Mouse (Mus musculus): Measurements from ENCODE around the gene Fstl3.

Gene Fstl3

DNA sequence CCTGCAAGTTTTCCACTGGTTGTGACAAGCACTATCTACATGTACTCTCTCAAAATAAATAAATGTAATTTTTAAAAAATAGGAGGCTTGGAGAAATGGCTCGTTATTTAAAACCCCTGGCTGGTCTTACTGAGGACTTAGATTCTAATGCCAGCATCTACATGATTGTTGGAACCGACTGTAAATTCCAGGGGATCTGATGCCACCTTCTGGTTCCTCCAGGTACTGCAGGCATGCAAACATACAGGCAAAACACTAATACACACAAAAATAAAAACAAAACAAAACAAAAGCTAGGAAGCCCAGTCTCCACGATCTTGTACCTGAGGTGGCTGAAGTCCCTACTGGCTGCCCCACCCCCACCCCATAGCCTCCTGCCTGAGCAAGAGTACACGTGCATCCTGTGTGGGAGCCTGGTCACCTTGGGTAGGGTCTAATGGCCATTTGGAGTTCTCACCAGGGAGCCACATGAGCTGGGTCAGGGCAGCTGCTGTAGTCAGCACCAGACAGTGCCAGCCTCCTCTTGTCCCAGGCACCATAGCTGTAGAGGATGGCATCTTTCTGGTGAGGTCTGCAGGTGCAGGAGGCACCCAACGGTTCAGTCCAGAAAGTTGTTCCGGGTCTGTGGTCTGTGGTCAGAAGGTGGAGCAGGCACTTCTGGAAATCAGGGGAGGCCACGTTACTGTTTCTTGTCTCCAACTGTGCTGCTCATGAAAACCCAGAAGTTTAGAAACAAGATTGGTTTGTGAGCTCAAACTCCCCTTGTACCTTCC is 11.5 kb downstream of the Fstl3 start:
- peak; percentile 54 for DNase-seq (ENCODE audit: low read depth, low spot score)

DNA sequence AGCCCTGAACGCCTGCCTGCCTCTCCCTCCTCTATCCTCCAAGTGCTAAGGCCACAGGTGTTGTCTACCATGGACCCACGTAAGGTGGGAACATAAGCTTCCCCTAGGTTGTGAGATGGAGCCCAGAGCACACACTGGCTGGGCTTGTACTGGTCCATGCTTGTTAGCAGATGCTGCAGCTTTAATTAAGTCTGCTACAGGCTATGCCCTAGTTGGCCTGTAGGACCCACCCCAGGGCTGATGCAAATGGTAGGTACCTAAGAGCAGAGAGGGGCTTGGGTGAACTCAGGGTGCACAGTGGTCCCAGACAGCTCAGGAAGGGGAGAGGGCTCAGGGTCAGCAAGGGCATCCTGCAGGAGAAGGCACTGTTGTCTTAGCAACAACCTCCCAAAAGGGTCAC is 12.5 kb downstream of the Fstl3 start:
- no peak for DNase-seq (ENCODE audit: low read depth, low spot score)

DNA sequence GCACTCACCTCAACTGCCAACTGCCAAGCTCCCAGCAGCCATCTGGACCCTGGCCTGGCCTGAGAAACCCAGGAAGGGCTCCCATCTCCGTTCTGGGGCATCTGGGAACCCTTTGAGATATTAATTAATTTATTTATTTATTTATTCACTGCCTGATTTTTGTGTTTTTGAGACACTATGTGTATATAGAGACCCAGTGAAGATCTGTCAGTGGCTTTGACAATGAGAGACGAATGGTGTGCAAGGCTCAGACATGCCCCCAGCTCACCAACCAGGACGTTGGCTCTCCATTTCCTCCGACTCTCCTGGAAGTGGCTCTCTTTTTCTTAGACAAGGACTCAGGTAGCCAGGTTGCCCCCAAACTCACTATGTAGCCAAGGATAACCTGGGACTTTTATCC is 13.8 kb downstream of the Fstl3 start, which contains the start of gene Prss57:
Prss57 (minus strand) TSS at position 101 of the 400 bp plus-strand sequence.
- DNase-seq (ENCODE audit: low read depth, low spot score), result no peak

DNA sequence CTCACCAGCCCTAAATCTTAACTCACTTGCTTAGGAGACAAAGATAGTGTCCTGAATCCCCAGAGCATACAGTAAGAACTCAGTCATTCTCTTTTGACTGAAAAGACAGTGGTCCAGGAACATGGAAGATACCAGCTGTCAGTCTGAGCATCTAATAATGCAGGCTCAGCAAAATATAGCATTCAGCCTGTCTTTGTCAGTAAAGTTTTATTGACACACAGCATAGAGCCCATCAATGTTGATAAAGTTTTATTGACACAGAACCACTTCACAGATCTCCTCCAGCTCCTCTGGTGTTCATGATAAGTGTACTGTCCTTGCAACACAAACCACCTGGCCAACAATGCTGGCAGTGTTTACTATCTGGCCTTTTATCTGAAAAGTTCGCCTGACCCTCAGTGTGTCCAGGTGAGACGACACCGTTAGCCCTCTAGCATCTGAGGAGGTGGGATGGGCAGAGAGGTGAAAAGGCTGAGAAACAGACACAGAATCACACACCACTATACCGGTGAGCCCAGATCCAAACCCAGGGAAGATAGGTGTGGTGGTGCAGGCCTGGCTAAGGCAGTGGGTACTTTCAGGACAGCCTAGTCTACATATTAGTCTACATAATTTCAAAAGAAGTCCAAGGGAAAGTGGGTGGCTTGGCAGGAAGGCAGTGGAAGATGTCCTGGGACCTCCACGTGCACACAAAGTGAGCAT is 15.4 kb downstream of the Fstl3 start:
- no peak for DNase-seq (ENCODE audit: low read depth, low spot score)

DNA sequence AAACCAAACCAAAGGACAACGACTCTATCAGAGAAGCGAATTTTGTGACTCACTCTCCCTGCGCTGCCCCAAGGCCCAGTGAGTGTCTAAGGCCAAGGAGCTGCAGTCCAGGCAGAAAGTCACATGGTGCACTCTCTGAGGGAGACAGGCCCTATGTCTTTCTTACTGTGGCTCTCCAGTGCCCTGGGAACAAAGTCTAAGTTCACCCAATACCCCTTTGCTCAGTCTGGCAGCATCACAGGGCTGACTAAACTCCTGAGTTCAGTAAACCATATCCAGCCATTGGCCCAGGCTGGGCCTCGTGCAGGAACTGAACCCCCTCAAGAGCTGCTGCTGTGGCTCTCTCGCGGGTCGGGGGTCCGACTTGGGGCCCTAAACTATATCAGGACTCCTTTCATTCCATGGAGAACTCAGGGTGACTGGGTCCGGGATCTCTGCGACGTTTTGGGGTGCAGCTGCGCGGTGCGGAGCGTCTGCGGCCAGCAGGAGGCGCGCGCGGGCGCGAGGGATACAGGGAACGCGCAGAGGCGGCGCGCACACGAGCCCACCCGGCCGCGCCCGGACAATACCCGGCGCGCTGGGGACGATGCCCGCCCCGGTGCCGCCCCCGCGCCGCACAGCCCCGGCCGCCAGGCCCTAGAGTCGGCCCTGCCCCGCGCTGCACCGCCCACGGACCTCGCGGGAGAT is 16.1 kb downstream of the Fstl3 start, which contains the start of gene Palm:
Palm (plus strand) TSS at position 522 of the 687 bp plus-strand sequence.
- peak; percentile 53 for DNase-seq (ENCODE audit: low read depth, low spot score)

DNA sequence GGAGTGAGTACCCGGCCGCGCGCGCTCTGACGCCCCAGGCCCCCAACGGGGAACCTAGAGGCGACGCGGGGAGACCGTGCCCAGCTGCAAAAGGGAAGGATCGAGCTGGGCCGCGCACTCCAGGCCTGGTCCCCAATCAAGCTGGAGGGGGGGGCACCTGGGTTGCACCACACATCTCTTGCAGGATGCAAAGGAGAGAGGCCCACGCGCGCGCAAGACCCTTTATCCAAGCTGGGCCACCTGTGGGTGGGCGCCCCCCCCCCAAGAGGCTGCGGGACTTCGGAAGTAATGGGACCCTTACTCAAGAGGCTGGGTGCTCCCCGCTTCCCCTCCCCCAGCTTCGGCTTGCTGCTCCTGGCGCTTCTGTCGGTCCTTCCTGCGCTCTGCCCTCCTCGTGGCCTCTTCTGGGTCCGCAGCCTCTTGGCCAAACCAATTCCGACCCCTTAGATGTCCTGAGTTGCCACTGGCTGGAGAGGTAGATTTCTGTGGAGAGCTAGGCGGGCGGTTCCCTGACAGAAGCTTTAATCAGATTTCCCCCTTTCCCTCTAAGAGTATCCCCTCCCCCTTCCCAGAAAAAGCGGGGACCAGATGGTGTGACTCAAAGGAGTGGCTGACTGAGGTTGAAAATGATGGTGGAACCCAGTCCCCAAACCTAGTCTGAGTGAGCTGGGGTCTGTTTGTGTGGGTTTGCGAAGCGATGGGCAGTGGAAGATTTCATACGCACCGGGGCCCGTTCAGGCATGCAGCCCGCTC is 16.8 kb downstream of the Fstl3 start:
- no peak for DNase-seq (ENCODE audit: low read depth, low spot score)

DNA sequence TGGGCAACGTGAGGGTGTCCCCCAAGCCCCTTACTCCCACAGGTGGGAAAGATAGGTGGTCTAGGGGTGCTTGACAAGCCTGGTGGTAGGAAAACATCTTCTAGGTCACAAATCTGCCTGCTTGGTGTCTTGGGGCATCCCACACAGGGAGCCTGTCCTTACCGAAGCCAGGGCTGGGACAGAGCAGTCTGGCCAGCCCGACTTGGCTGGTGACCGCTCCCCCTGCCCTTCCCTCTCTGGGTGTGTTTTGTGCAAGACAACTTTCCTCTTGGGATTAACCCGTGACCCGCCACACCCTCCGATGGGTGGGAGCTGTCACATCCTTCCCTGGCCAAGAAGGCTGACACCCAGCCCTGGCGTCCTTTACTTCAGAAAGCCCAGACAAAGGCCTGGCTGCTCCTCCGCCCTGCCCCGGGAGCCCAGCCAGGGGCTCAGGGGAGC is 17.4 kb downstream of the Fstl3 start:
- no peak for DNase-seq (ENCODE audit: low read depth, low spot score)

DNA sequence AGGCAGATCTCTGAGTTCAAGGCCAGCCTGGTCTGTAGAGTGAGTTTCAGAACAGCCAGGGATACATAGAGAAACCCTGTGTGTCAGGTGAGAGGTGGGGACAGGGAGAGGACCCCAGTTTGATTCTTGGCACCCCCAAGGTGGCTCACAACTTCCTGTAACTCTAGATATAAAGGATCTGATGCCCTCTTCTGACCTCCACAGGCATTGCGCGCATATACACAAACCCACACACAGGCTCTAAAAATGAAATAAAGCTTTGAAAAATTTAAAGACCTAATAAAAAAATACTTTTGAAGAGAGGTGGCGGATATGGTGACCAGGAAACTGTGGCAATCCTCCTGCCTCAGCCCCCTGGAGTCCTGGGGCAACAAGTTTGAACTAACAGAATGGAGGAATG is 18.8 kb downstream of the Fstl3 start:
- DNase-seq (ENCODE audit: low read depth, low spot score), result no peak

DNA sequence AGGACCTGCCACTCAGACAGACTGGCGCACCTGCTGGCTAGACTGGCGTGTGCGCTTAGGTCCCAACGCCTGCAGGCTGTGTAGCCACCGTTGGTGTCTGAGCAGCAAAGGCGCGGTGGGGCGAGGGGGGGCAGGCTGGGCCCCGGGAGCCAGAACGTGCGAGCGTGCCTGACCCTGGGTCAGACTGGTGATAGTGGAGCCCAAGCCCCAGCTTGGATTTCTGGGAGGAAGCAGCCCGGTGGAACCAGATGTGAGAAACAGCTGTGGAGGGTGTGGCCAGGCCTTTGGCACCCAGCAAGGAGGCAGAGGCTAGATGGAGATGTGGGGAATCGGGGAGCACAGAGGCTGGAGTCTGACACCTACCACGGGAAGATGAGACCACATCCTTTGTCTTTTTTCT is 20.3 kb downstream of the Fstl3 start:
- no peak for DNase-seq (ENCODE audit: low read depth, low spot score)

DNA sequence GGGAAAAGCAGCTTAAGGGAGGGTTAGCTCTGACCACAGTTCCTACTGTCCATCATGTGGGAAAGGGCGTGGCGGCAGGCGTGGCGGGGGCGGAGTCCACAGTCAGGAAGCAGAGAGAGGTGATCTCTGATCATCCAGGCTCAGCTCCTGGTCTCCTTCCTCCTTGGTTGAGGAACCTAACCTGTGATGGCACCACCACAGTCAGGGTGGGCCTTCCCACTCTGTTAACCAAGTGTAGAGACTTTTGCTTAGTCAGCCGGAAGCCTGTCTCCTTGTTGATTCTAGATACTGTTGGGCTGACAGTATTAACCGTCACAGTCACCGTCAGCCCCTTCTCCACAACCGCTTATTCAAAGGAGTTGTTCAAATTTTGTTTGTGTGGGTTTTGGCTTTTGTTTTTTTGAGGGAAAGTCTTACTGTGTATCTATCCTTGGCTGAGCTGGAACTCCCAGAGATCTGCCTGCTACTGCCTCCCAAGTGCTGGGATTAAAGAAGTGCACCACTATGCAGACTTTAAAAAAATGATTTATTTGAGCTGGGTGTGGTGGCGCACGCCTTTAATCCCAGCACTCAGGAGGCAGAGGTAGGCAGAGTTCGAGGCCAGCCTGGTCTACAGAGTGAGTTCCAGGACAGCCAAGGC is 21.3 kb downstream of the Fstl3 start:
- DNase-seq (ENCODE audit: low read depth, low spot score), result no peak

DNA sequence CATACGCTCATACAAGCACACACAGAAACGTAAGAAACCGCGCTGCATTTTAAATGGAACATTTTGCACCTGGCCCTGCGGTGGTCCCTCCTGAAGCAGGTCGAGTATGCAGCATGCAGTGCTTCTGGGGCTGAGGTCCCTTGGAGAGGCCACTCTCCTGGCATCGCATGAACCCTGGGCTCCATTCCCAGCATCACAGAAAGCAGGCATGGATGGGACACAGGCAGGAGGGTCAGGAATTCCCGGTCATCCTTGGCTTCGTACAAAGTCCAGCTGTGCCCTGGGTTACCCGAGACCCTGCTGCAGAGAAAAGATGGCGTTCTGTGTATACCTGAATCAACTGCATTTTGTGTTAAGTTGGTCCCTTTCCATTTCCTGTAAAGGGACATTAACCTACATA is 23.4 kb downstream of the Fstl3 start:
- no peak for DNase-seq (ENCODE audit: low read depth, low spot score)

DNA sequence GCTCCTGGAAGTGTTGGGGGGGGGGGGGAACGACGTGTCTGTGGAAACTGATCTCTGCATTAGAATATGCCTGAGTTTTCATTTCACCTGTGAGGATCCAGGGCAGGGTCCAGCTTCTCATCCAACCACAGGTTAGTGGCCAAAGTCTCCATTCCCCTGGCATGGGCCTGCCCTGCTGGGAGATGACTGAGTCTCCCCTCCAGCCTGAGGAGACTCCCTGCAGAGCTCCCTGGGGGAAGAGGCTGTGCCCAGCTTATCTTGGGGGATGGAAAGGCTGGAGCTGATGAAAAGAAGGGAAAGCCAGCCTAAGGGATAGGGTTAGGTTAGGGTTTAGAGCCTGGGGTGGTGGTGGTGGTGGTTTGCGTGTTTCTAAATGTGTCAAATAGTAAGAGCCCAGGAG is 24.8 kb downstream of the Fstl3 start:
- no peak for DNase-seq (ENCODE audit: low read depth, low spot score)

DNA sequence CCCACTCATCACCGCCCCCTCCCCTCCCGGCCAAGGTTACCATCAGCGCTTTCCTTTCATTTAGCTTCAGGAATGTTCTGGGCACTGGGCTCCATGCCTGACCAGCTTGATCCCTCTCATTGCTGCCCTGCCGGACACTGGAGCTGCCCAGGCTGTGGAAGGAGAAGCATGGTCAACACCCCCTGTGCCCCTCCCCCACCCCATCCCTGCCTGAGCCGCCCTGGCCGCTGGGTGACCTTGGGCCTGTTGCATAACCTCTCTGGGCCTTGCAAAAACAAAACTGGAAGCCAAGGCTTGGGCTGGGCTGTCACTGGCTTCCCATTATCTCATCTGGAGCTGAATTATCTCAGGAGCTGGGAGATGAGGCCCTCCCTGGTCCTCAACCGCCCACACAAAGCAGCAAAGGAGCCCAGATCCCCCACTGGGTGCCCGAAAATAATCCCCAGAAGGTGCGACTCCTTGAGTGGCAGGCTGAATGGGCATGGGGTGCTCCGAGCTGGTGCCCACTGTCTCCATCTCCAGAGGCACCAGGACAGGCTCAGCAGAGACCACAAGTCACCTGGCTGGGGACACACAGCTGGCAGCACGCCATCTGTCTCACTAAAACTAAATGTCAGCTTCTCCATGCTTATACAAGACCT is 25.4 kb downstream of the Fstl3 start:
- no peak for DNase-seq (ENCODE audit: low read depth, low spot score)

DNA sequence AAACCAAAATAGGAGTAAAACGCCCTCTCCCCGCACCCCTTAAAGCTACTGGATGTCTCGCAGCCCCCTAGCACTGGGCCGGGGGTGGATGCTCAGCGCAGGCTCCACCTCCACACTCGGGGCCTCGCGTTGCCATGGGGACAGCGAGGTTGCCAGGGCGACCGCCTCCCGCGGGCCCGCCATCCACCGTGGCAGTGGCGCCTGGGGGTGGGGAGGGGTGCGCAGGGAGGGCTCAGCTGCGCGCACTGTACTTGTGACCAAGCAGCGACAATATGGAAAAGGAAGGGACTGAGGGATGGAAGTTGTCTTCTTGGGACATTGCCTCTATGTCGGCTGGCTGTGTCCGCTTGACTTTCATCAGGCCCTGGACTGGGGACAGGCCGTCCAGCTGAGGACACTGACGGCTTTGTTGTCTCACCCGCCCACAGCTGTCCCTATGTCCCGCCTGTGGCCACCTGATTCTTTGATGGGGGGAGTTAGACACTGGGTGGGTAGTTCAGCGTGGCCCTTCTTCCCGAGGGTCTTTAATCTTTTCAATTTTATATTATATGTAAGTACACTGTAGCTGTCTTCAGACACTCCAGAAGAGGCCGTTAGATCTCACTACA is 26.7 kb downstream of the Fstl3 start:
- no peak for DNase-seq (ENCODE audit: low read depth, low spot score)

DNA sequence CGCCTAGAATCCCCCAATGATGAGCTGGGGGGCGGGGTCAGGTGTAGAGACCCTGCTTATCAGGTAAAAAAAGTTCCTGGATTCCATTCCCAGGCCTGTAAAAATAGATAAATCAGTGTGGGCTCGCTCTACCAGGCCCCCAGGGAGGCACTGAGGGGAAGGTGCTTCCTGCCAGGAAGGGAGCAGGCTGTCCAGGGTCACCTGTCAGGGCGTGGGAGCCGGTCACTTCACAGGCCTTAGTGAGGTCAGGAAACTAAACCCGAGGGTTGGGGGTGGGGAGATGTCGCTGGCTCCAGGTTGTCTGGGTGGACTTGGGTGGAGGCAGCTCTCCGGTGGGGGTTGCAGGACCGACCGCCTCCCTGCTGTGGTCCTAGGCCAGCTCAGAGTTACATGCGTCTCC is 28.6 kb downstream of the Fstl3 start:
- no peak for DNase-seq (ENCODE audit: low read depth, low spot score)

DNA sequence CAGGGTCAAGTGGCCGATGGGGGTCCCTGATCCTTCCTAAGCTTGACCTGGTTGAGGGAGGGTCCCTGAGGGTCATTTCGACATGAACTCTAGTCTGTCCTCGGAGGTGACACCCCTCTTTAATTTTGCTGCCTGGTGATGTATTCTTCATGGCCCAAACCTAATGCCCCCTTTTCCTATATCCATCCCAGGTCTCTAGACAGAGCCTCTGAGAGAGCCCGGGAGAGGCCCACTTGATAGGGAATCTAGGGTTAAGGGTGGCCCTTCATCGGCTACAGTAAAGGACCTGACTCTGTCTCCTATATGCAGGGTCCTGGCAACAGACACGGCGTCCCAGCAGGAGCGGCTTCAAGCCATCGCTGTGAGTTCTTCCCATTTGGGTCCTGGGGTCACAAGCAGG is 29.3 kb downstream of the Fstl3 start:
- DNase-seq (ENCODE audit: low read depth, low spot score), result no peak

DNA sequence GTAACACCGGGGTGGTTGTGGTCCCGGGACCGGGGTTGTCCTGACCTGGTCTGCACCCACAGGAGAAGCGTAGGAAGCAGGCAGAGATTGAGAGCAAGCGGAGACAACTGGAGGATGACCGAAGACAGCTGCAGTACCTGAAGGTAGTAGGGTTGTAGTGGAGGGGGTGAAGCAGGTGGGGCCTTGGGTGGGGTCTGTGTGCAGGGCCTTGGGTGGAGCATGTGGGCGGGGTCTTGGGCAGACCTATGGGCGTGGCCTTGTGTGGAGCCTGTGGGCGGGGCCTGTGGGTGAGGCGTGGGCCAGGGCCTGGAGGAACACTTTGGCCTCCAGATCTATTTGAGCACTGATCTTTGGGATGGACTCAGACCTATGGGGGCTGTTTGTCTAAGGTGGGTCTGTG is 29.9 kb downstream of the Fstl3 start:
- no peak for DNase-seq (ENCODE audit: low read depth, low spot score)

DNA sequence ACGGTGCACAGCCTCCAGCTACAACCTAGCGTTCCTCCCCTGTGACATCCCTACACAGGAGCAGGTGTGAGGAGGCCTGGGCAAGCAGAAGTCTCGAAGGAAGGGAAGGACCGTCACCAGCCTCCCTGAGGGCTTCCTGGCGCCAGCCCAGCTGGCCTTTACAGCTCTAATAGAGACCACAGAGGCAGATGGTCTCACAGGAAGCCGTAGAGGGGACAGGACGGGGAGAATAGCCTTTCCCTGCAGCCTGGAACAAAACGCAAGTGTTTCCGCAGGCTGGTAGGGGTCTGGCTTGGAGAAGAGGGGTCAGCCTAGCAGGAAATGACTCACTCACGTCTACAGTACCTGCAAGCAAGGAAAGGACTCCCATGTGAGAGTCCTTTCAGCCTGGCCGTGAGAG is 30.8 kb downstream of the Fstl3 start:
- no peak for DNase-seq (ENCODE audit: low read depth, low spot score)

DNA sequence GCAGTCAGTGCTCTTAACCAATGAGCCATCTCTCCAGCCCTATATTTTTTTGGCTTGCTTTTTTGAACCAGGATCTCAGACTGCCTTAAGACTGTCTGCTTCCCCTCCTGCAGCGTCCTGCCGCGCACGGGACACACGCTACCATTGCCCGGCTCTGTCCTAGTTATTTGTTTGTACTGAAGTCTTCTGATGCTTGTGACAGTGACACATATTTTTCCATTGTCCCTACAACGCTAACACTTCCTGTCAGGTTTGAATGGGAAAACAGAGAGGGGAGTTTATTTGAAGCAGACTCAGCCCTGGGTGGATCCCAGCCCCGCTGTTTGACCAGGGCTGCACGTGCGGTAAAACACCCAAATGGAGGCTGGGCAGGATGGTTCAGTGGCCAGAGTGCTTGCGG is 31.7 kb downstream of the Fstl3 start:
- no peak for DNase-seq (ENCODE audit: low read depth, low spot score)

Measured in retina, adult 2 months (tissue).